Mouse (Mus musculus) spleen, adult 12 weeks (tissue): Measurements from ENCODE around the gene Lamp2.
"Not testable (repeated sequence)": the region's sequence is repeated elsewhere in the genome, so short reads cannot be mapped to it uniquely, and the experiment has no call there.

Experiments
- DNase-seq: peaks from one replicate; pipeline ENCODE4 v3.0.0; 2022; ENCODE audit warnings: low spot score

The Lamp2 gene

GRCm38 (mm10) chrX:38426043-38426442, 30.2 kb downstream of the Lamp2 start:
- no peak for DNase-seq

- DNase-seq = no peak
Observed at GRCm38 (mm10) chrX:38423096-38423495, 33.2 kb downstream of the Lamp2 start.

- DNase-seq = no peak
Observed at GRCm38 (mm10) chrX:38422396-38422795, 33.9 kb downstream of the Lamp2 start.

- no peak for DNase-seq
Observed at GRCm38 (mm10) chrX:38403879-38404278, 52.4 kb downstream of the Lamp2 start.

- DNase-seq = no peak
Observed at GRCm38 (mm10) chrX:38402981-38403380, 53.3 kb downstream of the Lamp2 start.

- DNase-seq = no peak
Observed at GRCm38 (mm10) chrX:38402004-38402403, 54.2 kb downstream of the Lamp2 start.

GRCm38 (mm10) chrX:38400616-38401015, 55.6 kb downstream of the Lamp2 start:
- no peak for DNase-seq

- DNase-seq = no peak
Observed at GRCm38 (mm10) chrX:38399671-38400070, 56.6 kb downstream of the Lamp2 start.

- DNase-seq = not testable (repeated sequence)
Observed at GRCm38 (mm10) chrX:38373169-38373568, 83.1 kb downstream of the Lamp2 start.

GRCm38 (mm10) chrX:38364621-38365020, 91.6 kb downstream of the Lamp2 start:
- DNase-seq = not testable (repeated sequence)

GRCm38 (mm10) chrX:38362016-38362415, 94.2 kb downstream of the Lamp2 start:
- no peak for DNase-seq
